Mouse (Mus musculus) kidney, adult 2 months (tissue): Measurements from ENCODE around the gene Erbb2. TPM values are rescaled to one million over a fixed set of nuclear protein-coding genes. Genes with fewer than 3 reads are reported as not detected.

Experiments
- DNase-seq: peaks from one replicate; pipeline ENCODE4 v3.0.0; 2021
- H3K27ac ChIP-seq: fragments of 200-500 bp; 2 replicates; pipeline ENCODE4 v1.5.1; 2012; ENCODE audit warnings: low read depth, low read length, control low read depth, inconsistent platforms; ENCODE audit not compliant: insufficient read depth
- H3K27me3 ChIP-seq: fragments of 200-500 bp; replicated peaks from 2 replicates; pipeline ENCODE4 v1.6.1; 2012; ENCODE audit warnings: mild to moderate bottlenecking, moderate library complexity, low read length, inconsistent platforms; ENCODE audit not compliant: control insufficient read depth, insufficient read depth
- H3K36me3 ChIP-seq: fragments of 200-500 bp; 2 replicates; pipeline ENCODE4 v1.6.1; 2012; ENCODE audit warnings: mild to moderate bottlenecking, moderate library complexity, low read length, inconsistent platforms; ENCODE audit not compliant: control insufficient read depth, insufficient read depth
- H3K4me1 ChIP-seq: fragments of 200-500 bp; 2 replicates; pipeline ENCODE4 v1.6.1; 2011; ENCODE audit warnings: low read length; ENCODE audit not compliant: control insufficient read depth, insufficient read depth
- H3K4me3 ChIP-seq: fragments of 200-500 bp; 2 replicates; pipeline ENCODE4 v1.5.1; 2011; ENCODE audit warnings: mild to moderate bottlenecking, low read depth, low read length, control low read depth; ENCODE audit not compliant: insufficient read depth
- CTCF ChIP-seq: fragments of 200-500 bp; conservative IDR thresholded peaks from 2 replicates; pipeline ENCODE4 v1.5.1; 2011; ENCODE audit warnings: low read depth, mild to moderate bottlenecking, control low read depth, low read length, moderate library complexity, mixed read lengths; ENCODE audit not compliant: insufficient read depth, insufficient read length
- POLR2A ChIP-seq: fragments of 200-500 bp; IDR thresholded peaks from one replicate; pipeline ENCODE4 v1.6.1; 2011; ENCODE audit warnings: low read depth, low read length, control low read depth
- WGBS: fragments of 180-500 bp; shearing (Covaris S2); methylation state at CpG from one replicate; pipeline ENCODE4 v1.1.7; 2018; 5-methylcytosine and 5-hydroxymethylcytosine counted together
- polyA plus RNA-seq: library from polyadenylated mRNA; depleted of rRNA; stranded (reverse); fragments of >200 nt; gene quantifications from 2 replicates; pipeline ENCODE4 v1.2.3, GENCODE M21; 2012

The Erbb2 gene
- polyA plus RNA-seq, 1 experiment: 44.8 TPM

GRCm38 (mm10) chr11:98475630-98476433 is 63.6 kb downstream of the Erbb2 start:
- TF ChIP-seq POLR2A (no peak), CTCF (no peak)
- Histone ChIP-seq H3K27ac (no peak overlapping the region), H3K27me3 (no peaks in the 10 kb centered on the region), H3K36me3 (no peaks in the 10 kb centered on the region), H3K4me1 (no peaks in the 10 kb centered on the region), H3K4me3 (no peak overlapping the region)
- WGBS: 86% methylated on average over 9 of the region's 9 CpGs
- no peak for DNase-seq

DNA sequence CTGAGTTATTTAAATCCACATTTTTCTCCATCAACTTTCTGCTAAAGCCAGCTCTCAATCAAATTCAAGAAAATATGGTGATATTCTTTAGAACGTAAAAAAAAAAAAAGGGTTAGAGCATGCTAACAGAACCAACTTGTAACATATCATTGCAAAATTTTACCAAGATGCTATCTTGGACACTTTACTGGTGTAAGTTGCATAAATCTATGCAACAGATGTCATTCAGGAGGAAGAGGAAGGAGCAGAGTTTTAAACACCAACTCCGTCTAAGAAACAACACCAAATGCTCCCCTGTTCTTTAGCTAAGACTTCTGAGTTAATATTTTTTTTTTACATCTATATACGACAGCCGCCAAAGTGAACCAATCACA is 64.2 kb downstream of the Erbb2 start:
- H3K36me3 ChIP-seq: no peaks in the 10 kb centered on the region
- 79% methylated on average over 4 of the region's 4 CpGs for WGBS
- TF ChIP-seq POLR2A: no peak
- no peak for TF ChIP-seq CTCF
- no peak for DNase-seq
- no peak overlapping the region for H3K4me3 ChIP-seq
- H3K27ac ChIP-seq: no peak overlapping the region
- no peaks in the 10 kb centered on the region for H3K4me1 ChIP-seq
- no peaks in the 10 kb centered on the region for H3K27me3 ChIP-seq

DNA sequence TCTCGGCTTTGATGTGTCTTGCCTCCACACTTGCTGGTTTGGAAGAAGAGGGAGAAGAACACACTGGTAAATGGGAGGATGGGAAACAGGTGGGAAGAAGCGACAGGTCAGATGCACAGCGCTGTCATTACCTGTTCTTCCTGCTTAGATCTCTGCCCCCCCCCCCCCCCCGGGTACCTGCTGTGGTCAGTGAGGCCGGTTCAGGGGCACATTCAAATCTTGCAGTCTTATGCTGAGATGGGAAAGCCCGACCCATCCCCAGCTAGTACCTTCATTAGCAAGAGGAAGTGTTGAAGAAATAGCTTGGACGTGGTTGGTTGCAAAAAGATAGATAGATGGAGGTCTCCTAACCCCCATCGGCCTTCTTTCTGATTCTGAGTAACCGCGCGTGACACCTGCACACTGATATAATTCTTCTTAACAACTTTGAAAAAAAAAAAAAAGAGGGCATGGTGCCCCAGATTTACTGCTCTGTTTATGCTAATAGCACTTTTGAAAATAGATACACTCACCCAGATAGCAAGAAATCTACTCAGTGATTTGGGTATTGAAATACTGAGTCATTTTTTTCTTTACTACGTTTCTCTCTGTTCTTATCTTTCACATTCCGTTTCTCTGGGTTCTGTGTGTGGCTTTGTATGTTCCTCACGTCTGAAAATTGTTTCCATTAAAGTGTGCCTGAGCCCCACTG is 64.9 kb downstream of the Erbb2 start:
- Histone ChIP-seq H3K27me3 (no peaks in the 10 kb centered on the region), H3K36me3 (no peaks in the 10 kb centered on the region), H3K4me3 (no peak overlapping the region), H3K4me1 (no peaks in the 10 kb centered on the region), H3K27ac (no peak overlapping the region)
- DNase-seq: no peak
- TF ChIP-seq POLR2A: no peak
- TF ChIP-seq CTCF: no peak
- 56% methylated on average over 14 of the region's 14 CpGs for WGBS

- TF ChIP-seq POLR2A (no peak), CTCF (no peak)
Measured at GRCm38 (mm10) chr11:98479026-98479939, 67.0 kb downstream of the Erbb2 start.

GRCm38 (mm10) chr11:98479940-98480497 is 67.7 kb downstream of the Erbb2 start:
- TF ChIP-seq CTCF (no peak), POLR2A (no peak)
- WGBS: 81% methylated on average over 12 of the region's 12 CpGs
- Histone ChIP-seq H3K36me3 (no peaks in the 10 kb centered on the region), H3K27me3 (no peaks in the 10 kb centered on the region), H3K4me3 (no peak overlapping the region), H3K4me1 (no peaks in the 10 kb centered on the region), H3K27ac (no peak overlapping the region)
- DNase-seq: no peak

More at GRCm38 (mm10) chr11:98479026-98479939, 67.0 kb downstream of the Erbb2 start:
- Histone ChIP-seq H3K27me3 (no peaks in the 10 kb centered on the region), H3K4me1 (no peaks in the 10 kb centered on the region), H3K27ac (no peak overlapping the region), H3K4me3 (no peak overlapping the region), H3K36me3 (no peaks in the 10 kb centered on the region)
- WGBS: 68% methylated on average over 13 of the region's 13 CpGs
- DNase-seq: peak; percentile 64

DNA sequence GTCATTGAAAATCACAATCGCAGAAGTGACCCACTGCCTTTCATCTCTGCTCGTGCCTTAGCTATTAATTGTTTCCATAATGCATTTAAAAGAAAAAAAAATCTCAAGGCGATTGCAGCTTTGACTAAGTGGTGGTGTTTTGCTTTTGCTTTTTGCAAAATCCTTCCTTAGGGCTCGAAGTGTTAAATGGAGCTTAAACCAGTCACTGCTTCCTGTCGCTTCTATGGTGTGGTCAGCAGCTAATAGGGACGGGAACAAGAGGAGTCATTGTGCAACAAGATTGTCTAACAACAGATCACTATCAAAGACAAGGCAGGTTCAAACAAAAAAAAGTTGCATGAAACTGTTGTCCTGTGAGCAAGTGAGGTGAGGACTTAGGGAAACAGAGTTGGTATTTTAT is 69.0 kb downstream of the Erbb2 start:
- WGBS: 68% methylated on average over 6 of the region's 6 CpGs
- Histone ChIP-seq H3K36me3 (no peaks in the 10 kb centered on the region), H3K27ac (no peak overlapping the region), H3K4me1 (no peaks in the 10 kb centered on the region), H3K4me3 (no peak overlapping the region), H3K27me3 (no peaks in the 10 kb centered on the region)
- DNase-seq: no peak
- TF ChIP-seq POLR2A: no peak
- no peak for TF ChIP-seq CTCF
